Comparison of ENCODE assay signal across 22 mouse cellular contexts in genomic region chr7:6903489-6903888, GRCm38 (mm10).
A peak's percentile ranks its signal among the peaks of the same experiment; 100 is the strongest.
DNase-seq lines count a peak whose midpoint lies in the region; ATAC-seq and TF ChIP-seq lines count a peak whose summit lies in the region.
"Had no signal": no experiment of that assay in that cellular context is flagged by ENCODE, and none has a peak within 500 bp of the region (broad histone marks: within the 10 kb centered on the region; RNA-seq: fewer than 3 reads in every experiment).

No protein-coding gene starts in this region.

- no peak overlapping the region for H3K4me3 ChIP-seq in lung, postnatal 0 days (ENCODE audit: low read depth, low read length)
- H3K4me3 ChIP-seq in embryonic facial prominence, embryonic 15.5 days (replicated peaks) = no peak overlapping the region
- no peak overlapping the region for H3K4me3 ChIP-seq in limb, embryonic 14.5 days (replicated peaks; ENCODE audit: low read length)
- H3K4me3 ChIP-seq: erythroblast, embryonic 14.5 days; forebrain, embryonic 15.5 days; liver, embryonic 15.5 days; midbrain, embryonic 12.5 days; neural tube, embryonic 12.5 days had no signal

- no peak for TF ChIP-seq POLR2A in limb, embryonic 14.5 days (IDR thresholded peaks at IDR 0.05; ENCODE audit: borderline replicate concordance, extremely low read depth, insufficient read depth, insufficient read length)

- H3K27ac ChIP-seq in lung, postnatal 0 days (ENCODE audit: low read length) = no peak overlapping the region
- H3K27ac ChIP-seq in embryonic facial prominence, embryonic 15.5 days (replicated peaks) = peak overlapping the region; percentile 90
- H3K27ac ChIP-seq in limb, embryonic 14.5 days (replicated peaks; ENCODE audit: low read depth, low read length) = peak overlapping the region; percentile 67
- H3K27ac ChIP-seq: forebrain, embryonic 15.5 days; liver, embryonic 15.5 days; midbrain, embryonic 12.5 days; neural tube, embryonic 12.5 days had no signal

- intact Hi-C loops in gastrocnemius, postnatal 36 days (cut with DNase I) = no loop called here

- H3K27me3 ChIP-seq in lung, postnatal 0 days (replicated peaks; ENCODE audit: insufficient read depth, low read length) = no peaks in the 10 kb centered on the region
- H3K27me3 ChIP-seq in embryonic facial prominence, embryonic 15.5 days = no peaks in the 10 kb centered on the region
- no peaks in the 10 kb centered on the region for H3K27me3 ChIP-seq in limb, embryonic 14.5 days (ENCODE audit: control insufficient read depth, insufficient read depth, low read length)
- H3K27me3 ChIP-seq: forebrain, embryonic 15.5 days; liver, embryonic 15.5 days; midbrain, embryonic 12.5 days; neural tube, embryonic 12.5 days had no signal

- H3K36me3 ChIP-seq in lung, postnatal 0 days (ENCODE audit: insufficient read depth, low read length) = no peaks in the 10 kb centered on the region
- H3K36me3 ChIP-seq in embryonic facial prominence, embryonic 15.5 days = no peaks in the 10 kb centered on the region
- no peaks in the 10 kb centered on the region for H3K36me3 ChIP-seq in limb, embryonic 14.5 days (ENCODE audit: control insufficient read depth, insufficient read depth, low read length)
- H3K36me3 ChIP-seq: forebrain, embryonic 15.5 days; liver, embryonic 15.5 days; midbrain, embryonic 12.5 days; neural tube, embryonic 12.5 days had no signal

- 61% methylated on average over 8 of the region's 8 CpGs for WGBS in lung, postnatal 0 days
- 32% methylated on average over 8 of the region's 8 CpGs for WGBS in embryonic facial prominence, embryonic 15.5 days
- WGBS in limb, embryonic 14.5 days = 31% methylated on average over 8 of the region's 8 CpGs

- no peak for TF ChIP-seq CTCF in lung, postnatal 0 days (IDR thresholded peaks at IDR 0.05)

- H3K4me1 ChIP-seq in lung, postnatal 0 days (ENCODE audit: insufficient read depth, low read depth, low read length) = no peaks in the 10 kb centered on the region
- 0 out of 2 replicates have a peak, but pooled peaks cover 4% of the 10 kb centered on the region for H3K4me1 ChIP-seq in embryonic facial prominence, embryonic 15.5 days
- H3K4me1 ChIP-seq in limb, embryonic 14.5 days (ENCODE audit: control insufficient read depth, insufficient read depth, low read length) = no peaks in the 10 kb centered on the region
- H3K4me1 ChIP-seq: forebrain, embryonic 15.5 days; liver, embryonic 15.5 days; midbrain, embryonic 12.5 days; neural tube, embryonic 12.5 days had no signal

- no peaks in the 10 kb centered on the region for H3K9me3 ChIP-seq in lung, postnatal 0 days (ENCODE audit: low read length)
- H3K9me3 ChIP-seq in embryonic facial prominence, embryonic 15.5 days (replicated peaks) = no peaks in the 10 kb centered on the region
- H3K9me3 ChIP-seq in limb, embryonic 14.5 days (ENCODE audit: control insufficient read depth, low read length) = no peaks in the 10 kb centered on the region
- H3K9me3 ChIP-seq: forebrain, embryonic 15.5 days; liver, embryonic 15.5 days; midbrain, embryonic 12.5 days; neural tube, embryonic 12.5 days had no signal

- TF ChIP-seq EP300 in lung, postnatal 0 days (IDR thresholded peaks at IDR 0.05) = no peak

- 0 out of 2 replicates have a peak, but pooled peaks have one; percentile 30 for ATAC-seq in lung, postnatal 0 days
- ATAC-seq in embryonic facial prominence, embryonic 15.5 days (ENCODE audit: insufficient number of reproducible peaks, low FRiP score, low TSS enrichment, low read depth) = peak; percentile 91
- peak; percentile 85 for ATAC-seq in limb, embryonic 14.5 days (ENCODE audit: low FRiP score, low read depth)
- no peak for ATAC-seq in CD4-positive, CD25-positive, alpha-beta regulatory T cell, adult 4 months
- ATAC-seq: forebrain, embryonic 15.5 days; hindbrain, embryonic 16.5 days; intestine, postnatal 0 days had no signal

- peak; percentile 30 to 53 for DNase-seq in gastrocnemius, postnatal 4 days (ENCODE audit: low spot score in 2 of 2)
- DNase-seq in gastrocnemius, postnatal 36 days = no peak
- peak; percentile 20 for DNase-seq in lung, postnatal 0 days (ENCODE audit: low spot score)
- DNase-seq in lung, adult 18-20 months = no peak
- DNase-seq in limb, embryonic 14.5 days (ENCODE audit: low spot score) = peak; percentile 80
- no peak for DNase-seq in kidney, postnatal 25 days
- DNase-seq: adrenal gland, postnatal 25 days; cerebellum, adult 11 months; cerebellum, postnatal 14 days; heart, adult 18-20 months; heart, postnatal 4 days; kidney, postnatal 10 days; thymus, postnatal 14 days had no signal

- no peak overlapping the region for H3K4me2 ChIP-seq in lung, postnatal 0 days (replicated peaks; ENCODE audit: low read depth, low read length)
- no peak overlapping the region for H3K4me2 ChIP-seq in embryonic facial prominence, embryonic 15.5 days (replicated peaks)
- no peak overlapping the region for H3K4me2 ChIP-seq in limb, embryonic 14.5 days (replicated peaks; ENCODE audit: low read depth, low read length, severe bottlenecking)
- H3K4me2 ChIP-seq: forebrain, embryonic 15.5 days; liver, embryonic 15.5 days; midbrain, embryonic 12.5 days; neural tube, embryonic 12.5 days had no signal

- H3K9ac ChIP-seq in lung, postnatal 0 days (replicated peaks; ENCODE audit: low read depth) = no peak overlapping the region
- H3K9ac ChIP-seq in embryonic facial prominence, embryonic 15.5 days = no peak overlapping the region
- no peak overlapping the region for H3K9ac ChIP-seq in limb, embryonic 14.5 days (ENCODE audit: low read depth, low read length, severe bottlenecking)
- H3K9ac ChIP-seq: forebrain, embryonic 15.5 days; liver, embryonic 15.5 days; midbrain, embryonic 12.5 days; neural tube, embryonic 12.5 days had no signal

Comparison
In these comparisons a context has a peak if more than half of its experiments do, and no peak if none do; other contexts are left out.
1. DNase-seq: peak in gastrocnemius, postnatal 4 days (2 of 2), lung, postnatal 0 days (single experiment) and limb, embryonic 14.5 days (single experiment); none in gastrocnemius, postnatal 36 days (0 of 2), lung, adult 18-20 months (0 of 2) and kidney, postnatal 25 days (0 of 2).